Mouse (Mus musculus) midbrain, embryonic 12.5 days (tissue): ENCODE data around the gene Galntl5. TPM values are rescaled to one million over a fixed set of nuclear protein-coding genes. Genes with fewer than 3 reads are reported as not detected.
"Not testable (repeated sequence)": the region's sequence is repeated elsewhere in the genome, so short reads cannot be mapped to it uniquely, and the experiment has no call there.

Experiments used
- ATAC-seq: fragments of 200-750 bp; cut with Nextera tagmentation; 2 replicates; pipeline ENCODE4 v1.8.0; 2017; ENCODE audit warnings: low read depth, moderate TSS enrichment, moderate library complexity; ENCODE audit not compliant: low FRiP score
- H3K27ac ChIP-seq: fragments of 300-500 bp; sonication (generic); replicated peaks from 2 replicates; pipeline ENCODE4 v1.5.1; 2016; ENCODE audit warnings: mild to moderate bottlenecking
- H3K27me3 ChIP-seq: fragments of 300-500 bp; sonication (generic); 2 replicates; pipeline ENCODE4 v1.6.1; 2016; ENCODE audit warnings: mild to moderate bottlenecking
- H3K36me3 ChIP-seq: fragments of 300-500 bp; sonication (generic); 2 replicates; pipeline ENCODE4 v1.6.1; 2016
- H3K4me1 ChIP-seq: fragments of 300-500 bp; sonication (generic); 2 replicates; pipeline ENCODE4 v1.6.1; 2016
- H3K4me2 ChIP-seq: fragments of 300-500 bp; sonication (generic); replicated peaks from 2 replicates; pipeline ENCODE4 v1.6.1; 2016; ENCODE audit warnings: mild to moderate bottlenecking, moderate library complexity
- H3K4me3 ChIP-seq: fragments of 300-500 bp; sonication (generic); 2 replicates; pipeline ENCODE4 v1.5.1; 2016; ENCODE audit warnings: mild to moderate bottlenecking
- H3K9ac ChIP-seq: fragments of 300-500 bp; sonication (generic); replicated peaks from 2 replicates; pipeline ENCODE4 v1.6.1; 2016; ENCODE audit warnings: mild to moderate bottlenecking, moderate library complexity
- H3K9me3 ChIP-seq: fragments of 300-500 bp; sonication (generic); 2 replicates; pipeline ENCODE4 v1.6.1; 2016; ENCODE audit warnings: mild to moderate bottlenecking
- WGBS: fragments of 180-500 bp; shearing (Covaris S2); methylation state at CpG from one replicate; pipeline ENCODE4 v1.1.7; 2016; 5-methylcytosine and 5-hydroxymethylcytosine counted together
- polyA plus RNA-seq: library from polyadenylated mRNA; unstranded; fragments of >200 nt; fragmentation: Nextera tagmentation; extraction: Ambion mirVana; gene quantifications from 2 replicates; pipeline ENCODE4 v1.2.1, GENCODE M21; 2016

Gene Galntl5
- polyA plus RNA-seq, 1 experiment from 2014 or later, result not detected

DNA sequence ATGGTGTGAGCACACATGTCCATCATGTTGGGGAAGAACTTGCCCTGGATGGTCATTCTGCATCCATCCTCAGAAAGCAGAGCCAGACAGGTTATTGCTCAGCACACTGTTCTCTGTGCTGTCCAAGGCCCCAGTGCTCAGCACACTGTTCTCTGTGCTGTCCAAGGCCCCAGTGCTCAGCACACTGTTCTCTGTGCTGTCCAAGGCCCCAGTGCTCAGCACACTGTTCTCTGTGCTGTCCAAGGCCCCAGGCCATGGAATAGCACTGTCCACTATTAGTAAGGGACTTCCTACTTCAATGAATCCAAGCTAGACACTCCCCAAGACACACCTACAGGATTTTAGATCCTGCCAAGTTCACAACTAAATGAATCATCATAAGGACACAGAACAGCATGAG, 32.0 kb downstream of the Galntl5 start:
- H3K4me2 ChIP-seq, H3K4me3 ChIP-seq, ATAC-seq: not testable (repeated sequence)

DNA sequence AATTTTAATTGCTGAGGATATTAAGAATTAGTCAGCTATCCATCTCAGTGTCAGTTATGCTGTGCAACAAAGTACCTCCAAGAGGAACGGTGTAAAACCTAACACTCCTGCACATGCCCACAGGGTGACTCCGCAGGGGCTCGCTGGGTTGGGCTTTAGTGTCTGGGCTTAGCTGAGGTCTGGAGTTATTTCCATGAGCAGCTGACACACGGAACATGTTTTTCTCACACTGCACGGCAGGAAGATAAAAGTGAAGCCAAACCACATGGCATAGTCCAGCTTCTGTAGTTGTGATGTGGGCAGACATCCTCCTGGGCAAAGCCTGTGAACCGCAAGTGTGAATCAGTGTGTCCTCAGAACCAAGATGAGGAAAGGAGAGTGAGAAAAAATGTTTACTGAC, 33.7 kb downstream of the Galntl5 start:
- no peak overlapping the region for H3K27ac ChIP-seq
- H3K4me2 ChIP-seq, result no peak overlapping the region
- H3K9me3 ChIP-seq, result no peaks in the 10 kb centered on the region
- no peaks in the 10 kb centered on the region for H3K27me3 ChIP-seq
- no peaks in the 10 kb centered on the region for H3K36me3 ChIP-seq
- no peak overlapping the region for H3K4me3 ChIP-seq
- no peaks in the 10 kb centered on the region for H3K4me1 ChIP-seq
- 81% methylated on average over 6 of the region's 6 CpGs for WGBS
- H3K9ac ChIP-seq, result no peak overlapping the region
- no peak for ATAC-seq

More for the DNA sequence above, 32.0 kb downstream of the Galntl5 start:
- H3K36me3 ChIP-seq, H3K27ac ChIP-seq, H3K27me3 ChIP-seq, H3K9ac ChIP-seq, H3K4me1 ChIP-seq, H3K9me3 ChIP-seq: not testable (repeated sequence)

DNA sequence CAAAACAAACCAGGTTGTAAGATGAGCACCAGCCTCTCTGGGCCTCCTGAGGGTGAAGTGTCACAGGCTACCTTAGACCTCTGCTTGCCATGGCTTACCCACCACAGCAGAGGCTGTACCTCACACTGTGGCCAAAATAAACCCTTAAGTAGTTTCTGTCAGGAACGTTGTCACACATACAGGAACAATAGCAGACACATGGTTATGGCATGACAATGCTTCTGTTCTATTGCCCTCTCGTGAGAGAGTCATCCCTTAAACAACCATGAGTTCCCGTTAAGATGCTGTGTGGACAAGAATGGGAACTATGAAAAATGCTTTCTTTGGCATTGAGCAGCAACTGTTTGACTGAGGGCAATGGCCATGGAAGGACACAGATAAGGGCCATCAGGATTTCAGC, 40.3 kb downstream of the Galntl5 start, which contains the start of gene Galnt11:
TSS of gene Galnt11 (plus strand) at position 301 of the 400 bp plus-strand sequence.
- H3K9ac ChIP-seq, result peak within 1 kb of the TSS; percentile 74
- no peaks in the 10 kb centered on the region for H3K9me3 ChIP-seq
- H3K4me2 ChIP-seq, result peak within 1 kb of the TSS; percentile 61
- peaks cover 8% of the 10 kb centered on the region for H3K4me1 ChIP-seq
- H3K36me3 ChIP-seq, result no peaks in the 10 kb centered on the region
- no peaks in the 10 kb centered on the region for H3K27me3 ChIP-seq
- H3K27ac ChIP-seq, result peak within 1 kb of the TSS; percentile 76
- no peak for ATAC-seq
- peak within 1 kb of the TSS; percentile 59 for H3K4me3 ChIP-seq
- 90% methylated on average over 3 of the region's 3 CpGs for whole genome bisulfite sequencing

DNA sequence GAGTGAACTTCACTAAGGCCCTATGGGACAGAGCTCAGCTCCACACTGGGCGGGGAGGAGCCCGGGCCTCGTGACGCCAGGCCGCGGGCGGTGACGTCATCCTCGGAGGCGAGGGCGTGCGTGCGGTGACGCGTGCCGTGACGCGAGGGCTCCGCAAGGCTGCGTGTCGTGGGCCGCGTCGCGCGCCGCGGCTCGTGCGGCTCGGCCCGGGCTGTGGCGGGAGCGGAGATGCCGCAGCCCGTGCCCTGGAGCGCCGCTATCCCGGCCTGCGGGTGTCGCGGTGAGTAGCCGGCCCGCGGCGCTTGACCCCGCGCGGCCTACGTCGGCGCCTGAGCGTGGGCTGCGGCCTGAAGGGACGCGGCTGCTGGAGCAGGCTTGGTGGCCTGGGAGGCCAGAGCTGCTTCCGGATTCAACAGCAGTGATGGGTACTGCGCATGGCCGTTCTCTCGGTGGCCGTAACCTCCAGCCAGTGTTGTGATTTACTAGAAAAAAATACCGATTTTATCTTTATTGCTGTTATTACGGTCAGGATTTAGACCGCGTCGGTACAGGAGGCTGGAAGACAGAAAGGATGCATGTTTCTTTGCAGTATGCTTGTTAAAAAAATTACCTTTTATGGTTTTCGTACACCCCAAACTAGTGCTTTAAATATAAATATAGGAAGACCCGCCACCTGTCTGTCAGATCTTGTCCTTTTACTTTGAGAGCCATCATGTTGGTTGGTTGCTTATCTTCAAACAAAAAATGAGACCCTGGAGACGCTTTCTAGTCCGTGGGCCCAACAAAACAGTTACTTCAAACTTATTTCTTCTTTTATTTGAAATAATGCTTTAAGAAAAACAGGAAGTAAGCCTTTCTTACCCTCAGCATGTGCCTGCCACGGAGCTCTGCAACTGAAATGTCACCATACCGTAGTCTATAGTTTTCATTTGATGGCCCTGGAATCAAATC, 41.8 kb downstream of the Galntl5 start, which contains the start of gene E130116L18Rik:
TSS of gene E130116L18Rik (minus strand) at position 402 of the 951 bp plus-strand sequence.
- Histone ChIP-seq H3K27me3 (no peaks in the 10 kb centered on the region), H3K9ac (peak within 1 kb of the TSS; percentile 74), H3K4me3 (peak within 1 kb of the TSS; percentile 59), H3K36me3 (no peaks in the 10 kb centered on the region), H3K27ac (peak within 1 kb of the TSS; percentile 76), H3K4me2 (peak within 1 kb of the TSS; percentile 61), H3K9me3 (no peaks in the 10 kb centered on the region), H3K4me1 (peaks cover 8% of the 10 kb centered on the region)
- 5% methylated on average over 71 of the region's 72 CpGs for WGBS
- peak; percentile 97 for ATAC-seq

DNA sequence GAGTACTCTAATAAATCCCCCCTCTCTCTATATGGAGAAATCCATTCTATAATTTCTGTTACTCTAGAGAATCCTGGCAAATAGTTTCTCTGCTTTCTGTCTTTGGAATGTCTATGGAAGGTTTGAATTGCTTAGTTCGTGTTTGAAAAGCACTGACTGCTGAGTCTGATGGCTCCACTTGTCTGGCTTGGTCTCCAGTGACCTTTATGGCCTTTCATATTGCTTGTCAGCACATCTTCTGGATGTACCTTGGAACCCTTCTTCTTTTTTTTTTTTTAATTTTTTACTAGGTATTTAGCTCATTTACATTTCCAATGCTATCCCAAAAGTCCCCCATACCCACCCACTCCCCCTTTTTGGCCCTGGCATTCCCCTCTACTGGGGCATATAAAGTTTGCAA, 43.1 kb downstream of the Galntl5 start:
- not testable (repeated sequence) for H3K36me3 ChIP-seq, H3K27me3 ChIP-seq, H3K9ac ChIP-seq, H3K4me3 ChIP-seq, H3K4me1 ChIP-seq, ATAC-seq, H3K4me2 ChIP-seq, H3K27ac ChIP-seq, H3K9me3 ChIP-seq
- 96% methylated on average over 1 of the region's 1 CpGs for WGBS

DNA sequence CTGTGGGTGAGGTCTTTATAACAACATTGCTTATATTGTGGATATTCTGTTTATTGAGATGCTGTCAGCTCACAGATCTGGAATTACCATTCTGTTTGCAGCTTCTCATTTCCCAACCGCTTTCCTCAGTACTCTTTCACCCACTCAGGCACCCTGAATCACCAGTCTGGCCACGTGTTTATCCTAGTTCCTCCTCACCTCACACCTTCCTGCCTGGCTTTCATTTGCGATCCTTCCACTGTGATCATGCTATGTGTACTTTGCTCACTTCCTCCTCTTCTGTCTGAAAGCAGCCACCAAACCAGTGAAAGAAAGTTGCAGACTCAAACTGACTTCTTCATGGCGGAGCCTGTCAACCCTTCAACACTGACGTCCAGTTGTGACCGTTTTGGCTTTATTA, 61.8 kb downstream of the Galntl5 start:
- Histone ChIP-seq H3K4me3 (no peak overlapping the region), H3K4me2 (no peak overlapping the region), H3K9ac (no peak overlapping the region), H3K27me3 (no peaks in the 10 kb centered on the region), H3K36me3 (peaks cover 7% of the 10 kb centered on the region), H3K27ac (no peak overlapping the region), H3K4me1 (no peaks in the 10 kb centered on the region), H3K9me3 (no peaks in the 10 kb centered on the region)
- 90% methylated on average over 6 of the region's 6 CpGs for WGBS
- no peak for ATAC-seq

DNA sequence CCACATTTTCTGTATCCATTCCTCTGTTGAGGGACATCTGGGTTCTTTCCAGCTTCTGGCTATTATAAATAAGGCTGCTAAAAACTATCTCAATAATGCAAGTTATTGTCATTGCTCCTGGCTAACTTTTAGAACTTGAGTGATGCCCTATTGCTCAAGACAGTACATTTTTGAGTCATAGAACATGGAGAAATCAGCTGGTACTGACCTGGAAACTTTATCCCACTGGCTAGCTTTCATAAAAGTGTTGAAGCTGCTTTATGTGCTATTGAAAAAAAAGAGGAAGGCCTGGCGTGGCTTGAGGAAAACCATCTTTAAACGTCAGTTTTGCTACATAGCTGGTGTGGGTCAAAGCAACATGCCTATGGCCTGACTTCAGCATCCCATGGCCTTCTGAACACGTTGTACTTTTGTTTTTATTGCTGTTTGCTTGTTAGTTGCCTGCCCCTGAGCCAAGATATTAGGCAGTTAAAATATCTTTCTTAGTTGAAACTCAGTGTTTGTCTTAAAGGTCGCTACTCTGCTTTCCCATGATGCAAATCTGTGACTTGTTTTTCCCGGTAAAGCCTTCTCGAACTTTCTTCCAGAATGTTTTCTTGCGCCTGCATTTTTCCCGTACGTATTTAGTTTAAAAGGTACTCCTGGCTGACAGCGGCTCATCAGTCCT, 64.7 kb downstream of the Galntl5 start:
- H3K36me3 ChIP-seq, result peaks cover 13% of the 10 kb centered on the region
- no peak overlapping the region for H3K4me3 ChIP-seq
- no peaks in the 10 kb centered on the region for H3K27me3 ChIP-seq
- H3K4me1 ChIP-seq, result no peaks in the 10 kb centered on the region
- ATAC-seq, result no peak
- 88% methylated on average over 10 of the region's 10 CpGs for WGBS
- H3K9ac ChIP-seq, result no peak overlapping the region
- no peaks in the 10 kb centered on the region for H3K9me3 ChIP-seq
- H3K27ac ChIP-seq, result no peak overlapping the region
- H3K4me2 ChIP-seq, result no peak overlapping the region

DNA sequence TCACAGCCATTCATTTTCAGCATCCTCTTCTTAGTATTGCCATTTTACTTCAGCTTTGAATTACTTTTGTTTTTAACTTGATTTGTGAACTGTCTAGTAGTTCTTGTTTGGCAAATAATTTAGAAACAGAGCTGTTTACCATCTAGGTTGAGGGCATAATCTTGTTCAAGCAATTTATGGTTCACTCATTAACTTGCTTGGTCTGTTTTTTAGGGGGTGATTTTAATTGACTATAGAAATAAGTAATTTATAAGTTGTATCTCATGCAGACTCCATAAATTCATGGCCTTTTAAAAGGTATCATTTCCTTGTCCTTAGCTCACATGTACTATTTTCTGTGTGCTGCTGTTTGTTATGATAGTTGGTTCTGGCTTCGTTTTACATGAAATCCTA, 65.2 kb downstream of the Galntl5 start:
- ATAC-seq, result no peak

DNA sequence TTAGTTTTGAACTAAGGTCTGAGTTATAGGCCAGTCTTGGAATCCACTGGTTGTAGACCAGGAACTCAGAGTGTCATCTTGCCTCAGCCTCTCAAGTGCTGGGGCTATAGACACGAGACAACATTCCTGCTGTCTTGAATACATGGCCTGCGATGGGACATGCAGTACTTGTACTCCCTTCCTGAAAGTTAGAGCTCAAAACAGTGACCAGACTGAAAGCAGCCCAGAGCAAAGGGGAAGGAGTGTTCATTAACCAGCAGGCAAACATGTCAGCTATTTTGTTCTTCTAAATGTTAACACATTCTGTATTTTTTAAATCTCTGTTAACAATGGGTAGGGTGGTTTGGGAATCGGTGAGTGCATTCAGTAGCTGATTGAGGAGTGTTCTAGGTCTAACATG, 65.8 kb downstream of the Galntl5 start:
- Histone ChIP-seq H3K27ac (no peak overlapping the region), H3K4me3 (no peak overlapping the region), H3K4me2 (no peak overlapping the region), H3K9me3 (no peaks in the 10 kb centered on the region), H3K9ac (no peak overlapping the region), H3K4me1 (no peaks in the 10 kb centered on the region), H3K36me3 (peaks cover 24% of the 10 kb centered on the region), H3K27me3 (no peaks in the 10 kb centered on the region)
- 86% methylated on average over 3 of the region's 3 CpGs for WGBS
- no peak for ATAC-seq

More for the DNA sequence above, 65.2 kb downstream of the Galntl5 start:
- no peak overlapping the region for H3K4me2 ChIP-seq
- H3K36me3 ChIP-seq, result peaks cover 19% of the 10 kb centered on the region
- H3K9ac ChIP-seq, result no peak overlapping the region
- H3K4me3 ChIP-seq, result no peak overlapping the region
- H3K27ac ChIP-seq, result no peak overlapping the region
- no peaks in the 10 kb centered on the region for H3K9me3 ChIP-seq
- no peaks in the 10 kb centered on the region for H3K27me3 ChIP-seq
- WGBS, result 73% methylated on average over 1 of the region's 1 CpGs
- no peaks in the 10 kb centered on the region for H3K4me1 ChIP-seq

DNA sequence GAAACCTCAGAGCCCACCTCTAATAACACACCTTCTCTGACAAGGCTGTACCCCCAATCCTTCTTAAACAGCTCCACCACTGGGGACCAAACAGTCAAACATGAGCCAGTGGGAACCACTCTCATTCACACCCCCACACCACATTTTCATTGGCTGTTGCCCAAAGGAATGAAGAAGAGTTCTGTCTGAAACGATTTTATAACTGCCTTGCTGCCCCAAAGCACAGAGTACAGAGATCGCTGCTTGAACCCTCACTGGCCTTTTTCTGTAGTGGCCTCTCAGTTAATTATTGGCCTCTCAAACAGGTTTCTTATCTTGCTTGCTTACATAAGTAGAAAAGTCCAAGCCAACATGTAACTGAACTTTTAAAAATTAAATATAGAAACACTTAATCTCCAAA, 71.2 kb downstream of the Galntl5 start:
- ATAC-seq, result no peak
- H3K36me3 ChIP-seq, result peaks cover 64% of the 10 kb centered on the region
- H3K4me1 ChIP-seq, result no peaks in the 10 kb centered on the region
- no peak overlapping the region for H3K9ac ChIP-seq
- no peak overlapping the region for H3K4me3 ChIP-seq
- H3K27ac ChIP-seq, result no peak overlapping the region
- H3K27me3 ChIP-seq, result no peaks in the 10 kb centered on the region
- no peak overlapping the region for H3K4me2 ChIP-seq
- no peaks in the 10 kb centered on the region for H3K9me3 ChIP-seq
- 90% methylated on average over 2 of the region's 2 CpGs for WGBS

DNA sequence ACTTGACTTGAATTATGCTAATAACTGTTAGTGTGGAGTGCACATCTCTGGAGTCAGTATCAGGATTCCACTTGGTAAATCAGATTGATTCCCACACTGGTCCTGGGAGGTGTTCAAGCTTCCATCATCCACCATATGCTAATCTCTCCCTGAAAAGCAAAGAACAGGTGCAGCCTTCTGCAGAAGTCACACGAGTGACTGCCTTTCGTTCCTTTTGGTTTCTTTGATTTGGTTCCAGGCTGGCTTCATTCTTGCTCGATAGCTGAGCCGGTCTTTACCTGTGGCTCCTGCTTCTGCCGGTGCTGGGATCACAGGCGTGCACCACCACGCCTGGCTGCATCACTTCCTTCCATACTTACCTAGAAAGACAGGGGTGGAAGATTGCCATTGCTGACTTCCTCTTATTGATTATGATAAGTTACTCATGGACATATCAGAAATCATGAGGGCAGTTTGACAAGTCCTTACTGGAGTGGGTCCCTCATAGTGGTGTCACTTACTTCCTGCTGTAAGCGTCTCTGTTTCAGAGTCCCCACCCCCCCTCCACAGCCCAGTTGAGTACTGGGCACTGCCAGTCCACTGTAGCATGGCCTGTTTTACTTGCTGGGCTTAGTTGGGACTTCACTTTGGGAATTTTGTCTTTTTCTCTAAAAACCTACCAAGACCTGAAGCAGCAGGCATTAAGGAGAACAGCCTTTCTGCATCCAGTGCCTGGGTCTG, 71.7 kb downstream of the Galntl5 start:
- Histone ChIP-seq H3K4me1 (no peaks in the 10 kb centered on the region), H3K4me2 (no peak overlapping the region), H3K36me3 (peaks cover 69% of the 10 kb centered on the region), H3K4me3 (no peak overlapping the region), H3K9ac (no peak overlapping the region), H3K27me3 (no peaks in the 10 kb centered on the region), H3K27ac (no peak overlapping the region), H3K9me3 (no peaks in the 10 kb centered on the region)
- 95% methylated on average over 8 of the region's 8 CpGs for WGBS
- ATAC-seq, result no peak

DNA sequence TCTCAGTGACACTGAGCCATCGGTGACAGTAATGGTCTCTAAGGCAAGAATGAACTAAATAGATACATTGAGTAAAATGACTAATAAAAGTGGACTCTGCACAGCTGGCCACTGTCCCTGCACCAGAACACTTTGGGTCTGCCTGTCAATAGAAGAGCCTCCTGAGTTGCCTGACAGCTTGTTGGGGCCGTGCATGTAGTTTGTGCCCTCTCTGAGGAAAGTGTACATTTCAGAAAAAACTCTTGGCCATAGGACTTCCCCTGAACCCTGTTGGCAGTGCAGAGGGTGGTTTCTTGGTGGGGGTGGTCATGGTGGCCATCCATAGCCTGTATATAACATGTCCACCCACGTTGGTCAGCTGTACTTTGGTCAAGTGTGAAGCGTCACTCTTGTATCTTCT, 73.2 kb downstream of the Galntl5 start:
- no peak overlapping the region for H3K4me2 ChIP-seq
- no peak overlapping the region for H3K4me3 ChIP-seq
- ATAC-seq, result no peak
- WGBS, result 95% methylated on average over 4 of the region's 4 CpGs
- H3K4me1 ChIP-seq, result no peaks in the 10 kb centered on the region
- no peak overlapping the region for H3K9ac ChIP-seq
- no peak overlapping the region for H3K27ac ChIP-seq
- no peaks in the 10 kb centered on the region for H3K27me3 ChIP-seq
- peaks cover 84% of the 10 kb centered on the region for H3K36me3 ChIP-seq
- no peaks in the 10 kb centered on the region for H3K9me3 ChIP-seq
